Mouse (Mus musculus): ENCODE results near the gene Gabrb2. TPM values are rescaled to one million over a fixed set of nuclear protein-coding genes. Genes with fewer than 3 reads are reported as not detected.

Gabrb2 gene
- 0.74 TPM in 2 replicates for polyA plus RNA-seq (2015; fragmentation: Nextera tagmentation; extraction: Ambion mirVana)

GRCm38 (mm10) chr11:42418996-42419782 is at the start of gene Gabrb2:
Gene Gabrb2 (plus strand): TSS chr11:42419757.
- no peaks in the 10 kb centered on the region for H3K27me3 ChIP-seq
- peak within 1 kb of the TSS; percentile 60 for H3K4me3 ChIP-seq
- H3K9me3 ChIP-seq (replicated peaks): no peaks in the 10 kb centered on the region
- peaks cover 2% of the 10 kb centered on the region; the same call in 1 of the 2 replicates for H3K4me1 ChIP-seq (replicated peaks)
- no peaks in the 10 kb centered on the region for H3K36me3 ChIP-seq
- 34% methylated on average over 17 of the region's 20 CpGs for WGBS
- peak within 1 kb of the TSS; percentile 46 for H3K9ac ChIP-seq
- ATAC-seq (replicated peaks; ENCODE audit: insufficient number of reproducible peaks, insufficient read depth, low FRiP score, low read depth): no peak
- H3K4me2 ChIP-seq: peak within 1 kb of the TSS; percentile 91
- H3K27ac ChIP-seq: no peak within 1 kb of the TSS

DNA sequence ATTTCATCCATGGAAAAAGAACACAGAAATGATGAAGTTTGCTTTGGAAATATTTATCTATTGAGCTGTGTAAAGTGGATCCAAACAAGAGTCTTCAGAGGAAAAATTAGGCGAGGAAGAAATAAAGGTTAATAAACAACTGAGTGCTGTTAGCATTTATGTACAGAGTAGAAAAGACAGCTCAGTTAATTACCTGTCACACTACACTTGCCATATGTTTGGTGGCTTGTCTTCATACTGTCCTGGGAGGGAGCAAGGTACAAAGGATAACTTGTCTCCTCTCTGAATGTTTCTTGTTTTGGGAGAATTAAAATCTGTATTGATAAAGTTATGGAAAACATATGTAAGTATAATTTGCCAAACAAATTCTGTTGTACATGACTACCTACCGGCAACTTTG is 40.6 kb upstream of the Gabrb2 start:
- ATAC-seq (replicated peaks; ENCODE audit: insufficient number of reproducible peaks, insufficient read depth, low FRiP score, low read depth): no peak
- no peak overlapping the region for H3K27ac ChIP-seq
- no peaks in the 10 kb centered on the region for H3K9me3 ChIP-seq (replicated peaks)
- WGBS: 72% methylated on average over 2 of the region's 2 CpGs
- H3K27me3 ChIP-seq: no peaks in the 10 kb centered on the region
- no peaks in the 10 kb centered on the region for H3K36me3 ChIP-seq
- no peak overlapping the region for H3K4me2 ChIP-seq
- H3K4me1 ChIP-seq (replicated peaks): no peaks in the 10 kb centered on the region
- H3K4me3 ChIP-seq: no peak overlapping the region
- no peak overlapping the region for H3K9ac ChIP-seq

DNA sequence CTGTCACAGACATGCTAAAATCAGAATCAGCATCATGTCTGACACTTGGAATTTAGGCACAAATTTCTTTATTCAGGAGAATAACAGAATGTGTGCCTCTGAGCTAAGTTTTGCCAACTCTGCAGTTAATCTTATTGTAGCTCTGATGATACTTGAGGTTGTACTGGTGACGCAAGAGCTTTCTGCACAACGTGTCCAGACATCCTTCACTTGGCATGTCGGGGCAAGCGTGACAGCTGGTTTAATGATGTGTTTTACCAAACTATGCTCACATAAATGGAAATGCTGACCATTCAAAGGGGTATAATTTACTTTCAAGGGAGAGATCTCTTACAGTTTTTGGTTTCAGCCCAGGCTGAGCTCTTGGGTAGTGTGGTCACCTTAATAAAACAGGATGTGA is 33.1 kb upstream of the Gabrb2 start:
- no peak overlapping the region for H3K4me2 ChIP-seq
- no peaks in the 10 kb centered on the region for H3K27me3 ChIP-seq
- no peak for ATAC-seq (replicated peaks; ENCODE audit: insufficient number of reproducible peaks, insufficient read depth, low FRiP score, low read depth)
- no peaks in the 10 kb centered on the region for H3K9me3 ChIP-seq (replicated peaks)
- H3K36me3 ChIP-seq: no peaks in the 10 kb centered on the region
- H3K4me1 ChIP-seq (replicated peaks): 0 out of 2 replicates have a peak, but pooled peaks cover 3% of the 10 kb centered on the region
- no peak overlapping the region for H3K27ac ChIP-seq
- no peak overlapping the region for H3K4me3 ChIP-seq
- H3K9ac ChIP-seq: no peak overlapping the region
- 76% methylated on average over 4 of the region's 4 CpGs for WGBS

DNA sequence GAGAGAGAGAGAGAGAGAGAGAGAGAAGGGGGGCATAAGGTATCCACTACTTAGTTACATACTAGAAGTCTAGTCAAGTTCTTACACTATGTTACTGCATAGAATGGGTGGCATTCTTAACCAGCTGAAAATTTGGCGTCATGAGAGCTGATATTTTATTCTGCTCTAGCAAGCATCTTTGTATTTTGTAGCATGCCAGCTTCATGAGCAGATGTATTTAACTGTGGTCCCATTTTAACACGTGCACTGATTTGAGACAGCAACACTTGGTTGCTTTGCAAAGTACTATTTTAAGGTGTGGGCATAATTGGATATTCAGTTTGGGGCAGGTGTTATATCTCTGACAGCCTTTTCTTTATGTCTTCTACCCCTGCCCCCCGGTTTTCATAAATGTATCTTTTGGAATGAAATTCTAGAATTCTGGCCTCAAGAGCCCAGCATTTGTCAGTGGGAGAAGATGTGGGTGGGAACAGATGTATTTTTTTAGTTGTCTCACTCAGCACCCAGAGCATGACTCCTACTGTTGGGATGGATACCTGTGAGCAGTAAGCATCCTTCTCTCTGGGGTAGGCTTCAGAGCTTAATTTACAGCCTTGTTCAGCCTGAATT is 28.8 kb upstream of the Gabrb2 start:
- Histone ChIP-seq H3K27ac (no peak overlapping the region), H3K4me2 (no peak overlapping the region), H3K9me3 (replicated peaks) (no peaks in the 10 kb centered on the region), H3K9ac (no peak overlapping the region), H3K27me3 (no peaks in the 10 kb centered on the region), H3K4me3 (no peak overlapping the region), H3K4me1 (replicated peaks) (0 out of 2 replicates have a peak, but pooled peaks cover 3% of the 10 kb centered on the region), H3K36me3 (no peaks in the 10 kb centered on the region)
- WGBS: 56% methylated on average over 3 of the region's 3 CpGs
- no peak for ATAC-seq (replicated peaks; ENCODE audit: insufficient number of reproducible peaks, insufficient read depth, low FRiP score, low read depth)

- H3K4me3 ChIP-seq: no peak overlapping the region
- 72% methylated on average over 4 of the region's 4 CpGs for WGBS
- no peak for ATAC-seq (replicated peaks; ENCODE audit: insufficient number of reproducible peaks, insufficient read depth, low FRiP score, low read depth)
Observed at GRCm38 (mm10) chr11:42393451-42393850, 26.1 kb upstream of the Gabrb2 start.

GRCm38 (mm10) chr11:42419791-42420633 is 455 bp downstream of the Gabrb2 start:
- Histone ChIP-seq H3K4me2 (peak overlapping the region; percentile 91), H3K9ac (peak overlapping the region; percentile 46), H3K9me3 (replicated peaks) (no peaks in the 10 kb centered on the region), H3K27me3 (no peaks in the 10 kb centered on the region), H3K36me3 (no peaks in the 10 kb centered on the region), H3K4me1 (replicated peaks) (peaks cover 2% of the 10 kb centered on the region; the same call in 1 of the 2 replicates), H3K27ac (no peak overlapping the region), H3K4me3 (peak overlapping the region; percentile 60)
- ATAC-seq (replicated peaks; ENCODE audit: insufficient number of reproducible peaks, insufficient read depth, low FRiP score, low read depth): peak; percentile 43
- WGBS: 2% methylated on average over 25 of the region's 40 CpGs

More at GRCm38 (mm10) chr11:42393451-42393850, 26.1 kb upstream of the Gabrb2 start:
- Histone ChIP-seq H3K9me3 (replicated peaks) (no peaks in the 10 kb centered on the region), H3K36me3 (no peaks in the 10 kb centered on the region), H3K27ac (no peak overlapping the region), H3K9ac (no peak overlapping the region), H3K4me1 (replicated peaks) (no peaks in the 10 kb centered on the region), H3K4me2 (no peak overlapping the region), H3K27me3 (no peaks in the 10 kb centered on the region)

- H3K9me3 ChIP-seq (replicated peaks): no peaks in the 10 kb centered on the region
- ATAC-seq (replicated peaks; ENCODE audit: insufficient number of reproducible peaks, insufficient read depth, low FRiP score, low read depth): no peak
- WGBS: 1% methylated on average over 21 of the region's 21 CpGs
- H3K4me1 ChIP-seq (replicated peaks): peaks cover 2% of the 10 kb centered on the region; the same call in 1 of the 2 replicates
- no peak overlapping the region for H3K27ac ChIP-seq
- peak overlapping the region; percentile 91 for H3K4me2 ChIP-seq
- peak overlapping the region; percentile 60 for H3K4me3 ChIP-seq
- peak overlapping the region; percentile 46 for H3K9ac ChIP-seq
- no peaks in the 10 kb centered on the region for H3K27me3 ChIP-seq
- no peaks in the 10 kb centered on the region for H3K36me3 ChIP-seq
Observed at GRCm38 (mm10) chr11:42420634-42421470, 1.3 kb downstream of the Gabrb2 start.

- Histone ChIP-seq H3K27me3 (no peaks in the 10 kb centered on the region), H3K9me3 (replicated peaks) (no peaks in the 10 kb centered on the region), H3K4me3 (no peak overlapping the region), H3K9ac (no peak overlapping the region), H3K36me3 (no peaks in the 10 kb centered on the region), H3K4me1 (replicated peaks) (peaks cover 2% of the 10 kb centered on the region; the same call in 1 of the 2 replicates), H3K4me2 (no peak overlapping the region), H3K27ac (no peak overlapping the region)
- 2% methylated on average over 3 of the region's 3 CpGs for WGBS
- ATAC-seq (replicated peaks; ENCODE audit: insufficient number of reproducible peaks, insufficient read depth, low FRiP score, low read depth): no peak
Observed at GRCm38 (mm10) chr11:42423231-42423630, 3.7 kb downstream of the Gabrb2 start.

DNA sequence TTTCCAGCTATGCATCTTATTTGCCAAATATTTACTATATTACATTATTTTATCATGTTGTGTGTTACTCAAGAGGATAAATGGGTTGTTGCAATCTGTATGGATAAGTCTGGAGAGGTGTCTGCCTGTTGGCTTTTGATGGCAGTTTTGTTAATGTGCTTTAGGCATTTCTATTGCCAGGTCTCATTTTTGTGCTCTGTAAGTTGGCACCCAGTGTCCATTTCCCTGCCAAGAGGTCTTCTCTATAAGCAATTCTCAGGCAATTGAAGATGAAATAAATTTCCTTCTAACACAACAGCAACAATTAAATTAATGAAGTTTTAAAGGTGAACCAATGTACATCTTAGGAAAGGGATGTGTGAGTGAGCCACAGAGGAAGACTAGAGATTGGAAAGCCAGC is 11.9 kb downstream of the Gabrb2 start:
- Histone ChIP-seq H3K9ac (no peak overlapping the region), H3K27ac (no peak overlapping the region), H3K36me3 (no peaks in the 10 kb centered on the region), H3K4me2 (no peak overlapping the region), H3K27me3 (no peaks in the 10 kb centered on the region), H3K4me3 (no peak overlapping the region), H3K4me1 (replicated peaks) (no peaks in the 10 kb centered on the region), H3K9me3 (replicated peaks) (no peaks in the 10 kb centered on the region)
- no peak for ATAC-seq (replicated peaks; ENCODE audit: insufficient number of reproducible peaks, insufficient read depth, low FRiP score, low read depth)

- H3K9ac ChIP-seq: no peak overlapping the region
- H3K27ac ChIP-seq: no peak overlapping the region
- no peak for ATAC-seq (replicated peaks; ENCODE audit: insufficient number of reproducible peaks, insufficient read depth, low FRiP score, low read depth)
- no peaks in the 10 kb centered on the region for H3K36me3 ChIP-seq
- no peak overlapping the region for H3K4me2 ChIP-seq
- WGBS: 73% methylated on average over 2 of the region's 2 CpGs
- no peak overlapping the region for H3K4me3 ChIP-seq
- H3K9me3 ChIP-seq (replicated peaks): no peaks in the 10 kb centered on the region
- no peaks in the 10 kb centered on the region for H3K4me1 ChIP-seq (replicated peaks)
- H3K27me3 ChIP-seq: no peaks in the 10 kb centered on the region
Observed at GRCm38 (mm10) chr11:42438978-42439377, 19.4 kb downstream of the Gabrb2 start.

Measured in heart, embryonic 15.5 days (tissue).